Mouse (Mus musculus) activated CD4-positive, CD25-positive, alpha-beta regulatory T cell, adult 4 months (primary cell): ENCODE measurements at regions not wholly inside any gene's neighbourhood (a gene's known extent, or its start where the extent isn't known, plus 50 kb on each side); places are given as distances from the start of the nearest gene placed in this dataset.

Source experiments
- ATAC-seq: one replicate; pipeline ENCODE4 v1.8.0; 2017

- ATAC-seq: no peak
Measured at GRCm38 (mm10) chr13:99056432-99057292, 72.3 kb upstream of the 1700024P04Rik start.

DNA sequence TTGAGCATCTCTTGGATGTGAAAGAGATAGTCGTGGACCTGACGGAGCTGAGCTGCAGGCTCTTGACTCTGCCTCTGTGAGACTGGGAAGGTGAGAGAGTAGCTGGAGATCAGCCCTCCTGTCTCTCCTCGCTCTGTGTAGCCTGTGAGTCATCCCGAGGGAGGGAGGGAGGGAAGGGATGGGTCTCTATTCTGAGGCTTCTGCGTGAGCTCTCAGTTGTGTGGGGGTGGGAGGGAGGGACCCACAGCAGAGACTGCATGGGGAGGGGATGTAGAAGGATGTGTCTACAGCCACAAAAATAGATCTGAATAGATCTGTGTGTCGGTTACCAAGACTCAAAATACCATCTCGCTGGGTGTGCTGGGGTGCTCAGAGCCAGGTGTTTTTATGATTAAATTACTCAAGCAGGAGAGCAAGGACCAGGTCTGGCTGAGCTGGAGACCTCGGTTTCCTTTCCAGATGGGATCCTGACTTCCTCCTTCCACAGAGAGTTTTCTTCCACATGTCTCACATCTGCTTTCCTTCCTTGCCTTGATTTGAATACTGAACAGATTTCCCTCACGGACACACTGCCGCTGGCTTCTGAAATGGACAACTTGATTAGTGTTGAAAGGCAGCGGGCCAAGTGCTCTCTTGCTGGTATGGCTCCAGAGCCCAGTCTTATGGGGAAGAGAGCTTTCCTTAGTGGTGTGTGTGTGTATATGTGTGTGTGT, 71.4 kb upstream of the 1700024P04Rik start:
- ATAC-seq: no peak

DNA sequence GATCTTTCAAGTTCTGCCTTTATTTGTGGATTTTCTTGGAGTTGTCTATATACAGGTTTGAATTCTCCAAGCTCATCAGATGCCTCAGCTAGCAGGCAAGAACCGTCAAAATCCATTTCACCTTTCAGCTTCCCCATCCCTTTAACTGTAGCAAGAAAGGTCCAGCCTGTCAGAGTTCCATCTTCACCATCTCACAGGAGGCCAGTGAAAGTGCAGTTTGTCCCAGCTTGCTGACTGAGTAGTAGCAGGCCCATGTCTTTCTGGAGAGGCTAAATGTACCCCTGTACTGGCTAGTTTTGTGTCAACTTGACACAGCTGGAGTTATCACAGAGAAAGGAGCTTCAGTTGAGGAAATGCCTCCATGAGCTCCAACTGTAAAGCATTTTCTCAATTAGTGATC, 67.7 kb upstream of the 1700024P04Rik start:
- no peak for ATAC-seq

DNA sequence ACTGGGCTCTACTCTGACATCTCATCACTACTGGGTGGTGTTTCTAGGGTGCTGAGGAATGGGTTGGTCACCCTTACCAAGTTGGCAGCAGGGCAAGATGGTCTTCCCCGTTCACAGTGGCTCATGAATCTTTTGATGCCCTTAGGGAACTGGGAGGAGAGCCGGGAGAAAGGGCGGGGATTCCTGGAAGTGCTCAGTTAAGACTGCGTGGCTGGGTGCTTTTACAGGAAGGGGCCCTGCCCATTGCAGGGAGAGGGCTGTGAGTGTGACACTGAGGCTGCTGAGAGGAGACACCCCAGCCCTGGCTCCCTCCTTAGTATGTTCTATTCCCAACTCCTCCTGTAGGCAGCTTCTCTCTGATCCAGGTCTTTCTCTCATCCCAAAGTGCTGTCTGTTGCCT, 65.3 kb upstream of the 1700024P04Rik start:
- no peak for ATAC-seq

DNA sequence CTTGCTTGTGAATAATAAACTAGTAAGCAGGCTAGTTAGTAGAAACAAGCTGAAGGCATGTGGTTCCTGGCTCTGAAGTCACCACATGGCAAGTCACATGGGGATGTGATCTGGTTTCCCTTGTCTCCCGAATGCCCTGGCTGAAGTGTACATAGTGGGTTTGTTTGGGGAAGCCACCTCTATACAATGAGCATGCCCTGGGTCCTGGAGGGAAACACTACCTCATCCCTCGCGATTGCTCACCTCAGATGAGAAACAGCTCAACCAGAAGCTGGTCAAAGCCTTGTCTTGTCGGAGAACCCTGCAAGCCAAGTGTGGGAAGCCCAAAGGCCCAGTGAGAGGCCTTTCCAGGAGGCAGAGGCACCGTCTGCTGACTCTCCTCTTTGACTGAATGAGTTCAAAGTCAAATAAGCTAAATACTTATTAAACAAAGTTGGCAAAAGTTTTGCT, 64.3 kb upstream of the 1700024P04Rik start:
- ATAC-seq: no peak

DNA sequence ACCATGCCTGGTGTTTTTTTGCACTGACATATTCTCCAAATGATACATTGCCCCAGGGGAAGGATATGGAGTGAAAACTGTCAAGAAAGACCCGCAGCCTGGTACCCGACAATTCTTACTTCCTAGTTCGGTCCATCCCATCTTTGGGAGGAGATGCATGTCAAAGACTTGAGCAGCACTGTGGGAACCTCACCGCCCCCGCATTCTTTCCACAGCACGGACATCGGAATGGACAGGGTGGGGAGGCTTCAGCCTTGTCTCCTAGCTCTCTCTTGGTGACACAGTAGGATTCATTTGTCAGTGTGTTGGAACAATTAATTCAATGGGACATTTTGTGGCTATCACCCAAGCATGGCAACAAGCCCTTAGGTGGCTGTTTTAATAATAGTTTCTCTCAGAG, 62.9 kb upstream of the 1700024P04Rik start:
- ATAC-seq: no peak

DNA sequence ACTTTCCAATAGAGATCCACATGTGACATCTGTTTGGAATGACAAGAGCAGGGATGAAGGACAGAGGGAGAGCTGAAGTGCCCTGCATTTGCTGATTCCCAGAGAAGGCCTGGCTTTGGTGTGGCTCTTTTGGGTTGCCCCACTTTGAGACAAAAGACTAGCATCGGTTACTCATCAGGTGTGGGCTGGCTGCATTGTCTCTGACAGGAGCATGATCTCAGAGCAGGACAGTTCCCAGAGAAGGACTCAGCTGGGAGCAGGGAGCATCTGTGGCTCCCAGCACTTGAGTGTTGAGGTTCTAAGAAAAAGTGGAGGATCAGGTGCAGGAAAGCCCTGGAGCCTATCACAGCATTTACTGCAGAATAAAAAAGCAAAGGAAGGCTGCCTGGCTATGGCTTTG, 62.4 kb upstream of the 1700024P04Rik start:
- ATAC-seq: no peak

- ATAC-seq: no peak
Measured at GRCm38 (mm10) chr13:99042086-99042485, 57.7 kb upstream of the 1700024P04Rik start.

GRCm38 (mm10) chr13:99041256-99041655, 56.9 kb upstream of the 1700024P04Rik start:
- no peak for ATAC-seq

- no peak for ATAC-seq
Measured at GRCm38 (mm10) chr13:99040846-99041245, 56.5 kb upstream of the 1700024P04Rik start.

GRCm38 (mm10) chr13:99040171-99040570, 55.8 kb upstream of the 1700024P04Rik start:
- no peak for ATAC-seq

DNA sequence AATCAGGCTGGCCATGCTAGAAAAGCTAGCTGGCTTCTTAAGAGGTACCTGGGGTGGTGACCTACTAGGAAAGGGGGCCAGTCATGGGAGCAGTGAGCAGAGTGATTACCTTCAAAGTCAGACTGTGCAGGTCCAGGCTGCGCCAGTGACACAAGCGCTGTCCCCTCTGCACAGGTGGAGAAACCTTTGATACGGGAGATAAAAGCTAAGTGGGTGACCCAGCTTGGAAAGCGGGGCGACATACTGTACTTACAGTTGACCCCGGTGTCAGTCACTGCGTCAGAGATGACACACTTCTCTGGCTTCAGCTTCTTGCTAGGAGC, 54.7 kb upstream of the 1700024P04Rik start:
- ATAC-seq: no peak

GRCm38 (mm10) chr13:99038198-99039062, 54.1 kb upstream of the 1700024P04Rik start:
- ATAC-seq: no peak

- ATAC-seq: no peak
Measured at GRCm38 (mm10) chr13:99037131-99037530, 52.8 kb upstream of the 1700024P04Rik start.
